Mouse (Mus musculus): ENCODE measurements around the gene Trmt1l. TPM values are rescaled to one million over a fixed set of nuclear protein-coding genes. Genes with fewer than 3 reads are reported as not detected.
"Not testable (repeated sequence)": the region's sequence is repeated elsewhere in the genome, so short reads cannot be mapped to it uniquely, and the experiment has no call there.

Trmt1l gene
- 13.3 and 14.7 TPM in 2 replicates for polyA plus RNA-seq (2012; rRNA removed)

DNA sequence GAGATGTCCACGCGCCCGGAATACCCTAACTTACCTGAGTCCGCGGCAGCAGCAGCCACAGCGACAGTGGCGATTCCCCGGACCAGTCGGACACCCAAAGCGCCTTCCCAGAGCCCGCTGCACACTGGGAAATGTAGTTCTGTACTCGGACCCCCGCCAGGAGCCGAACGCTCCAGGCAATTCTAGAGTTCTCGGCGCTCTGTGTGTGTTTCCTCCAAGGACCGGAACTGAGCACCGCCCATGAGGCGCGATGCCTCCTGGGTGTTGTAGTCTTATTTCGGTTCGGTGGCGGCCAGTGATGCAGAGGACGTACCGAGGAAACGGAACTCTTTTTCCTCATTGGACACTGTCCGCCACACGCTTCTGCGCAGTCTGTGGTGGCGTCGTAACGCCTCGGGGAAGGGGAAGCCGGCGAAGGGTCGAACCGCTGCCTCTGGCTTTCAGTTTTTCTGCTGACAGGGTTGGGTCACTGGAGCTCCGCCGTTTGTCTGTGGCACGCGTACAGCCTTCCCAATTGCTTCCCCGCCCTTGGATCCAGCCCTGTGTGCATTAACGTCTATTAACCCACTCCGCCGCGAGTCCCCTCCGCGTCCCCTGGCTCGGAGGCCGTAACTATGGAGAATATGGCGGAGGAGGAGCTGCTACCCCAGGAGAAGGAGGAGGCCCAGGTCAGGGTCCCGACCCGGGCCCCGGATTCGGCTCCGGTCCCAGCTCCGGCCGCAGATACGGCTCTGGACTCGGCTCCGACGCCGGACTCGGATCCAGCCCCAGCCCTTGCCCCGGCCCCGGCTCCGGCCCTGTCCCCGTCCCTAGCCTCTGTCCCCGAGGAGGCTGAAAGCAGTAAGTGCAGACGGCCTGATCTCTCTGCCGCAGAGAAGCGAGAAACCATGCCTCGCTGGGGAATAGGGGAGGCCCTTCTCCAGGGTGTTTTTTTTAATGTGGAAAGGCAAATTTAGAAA lies at the start of gene Trmt1l, which contains the start of gene Swt1:
Gene Trmt1l (plus strand): TSS at position 280 of the 959 bp plus-strand sequence.
Gene Swt1 (minus strand): TSS at position 193 of the 959 bp plus-strand sequence.
- peak; percentile 94 for DNase-seq (ENCODE audit: low read depth)

DNA sequence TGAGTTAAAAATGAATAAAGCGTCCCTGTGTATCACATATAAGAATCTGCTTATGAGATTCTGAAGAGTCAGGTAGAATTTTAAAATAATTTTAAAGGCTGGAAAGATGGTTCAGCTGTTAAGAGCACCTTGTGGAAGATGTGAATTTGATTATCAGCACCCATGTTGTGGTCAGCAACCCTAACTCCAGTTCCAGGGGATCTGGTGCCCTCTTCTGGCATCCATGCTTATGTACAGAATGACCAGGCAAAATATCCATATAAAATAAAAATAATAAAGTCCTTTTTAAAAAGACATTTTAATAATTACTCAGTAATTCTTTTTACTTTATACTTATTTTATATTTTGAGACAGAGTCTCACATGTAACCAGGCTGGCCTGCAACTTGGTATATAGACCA lies 38.3 kb upstream of the Trmt1l start:
- no peak for DNase-seq (ENCODE audit: low read depth)

DNA sequence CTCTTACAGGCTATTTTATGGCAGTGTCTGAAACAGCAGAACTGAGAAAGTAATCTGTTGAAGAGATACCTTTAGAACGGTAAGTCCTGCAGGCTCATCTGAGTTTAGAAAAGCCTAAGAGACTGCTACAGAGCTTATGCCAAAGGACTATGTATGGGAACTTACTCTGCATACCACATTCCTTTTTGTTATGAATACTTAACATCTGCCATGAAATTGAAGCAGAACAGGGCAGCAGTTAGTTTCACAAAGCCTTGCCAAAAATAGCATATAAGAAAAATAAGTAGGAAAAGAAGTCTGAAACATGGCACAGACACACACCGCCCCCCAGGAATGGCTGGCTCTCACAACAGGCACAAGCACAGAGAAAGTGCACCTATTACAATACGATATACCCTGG lies 18.5 kb upstream of the Trmt1l start:
- DNase-seq (ENCODE audit: low read depth) = no peak

DNA sequence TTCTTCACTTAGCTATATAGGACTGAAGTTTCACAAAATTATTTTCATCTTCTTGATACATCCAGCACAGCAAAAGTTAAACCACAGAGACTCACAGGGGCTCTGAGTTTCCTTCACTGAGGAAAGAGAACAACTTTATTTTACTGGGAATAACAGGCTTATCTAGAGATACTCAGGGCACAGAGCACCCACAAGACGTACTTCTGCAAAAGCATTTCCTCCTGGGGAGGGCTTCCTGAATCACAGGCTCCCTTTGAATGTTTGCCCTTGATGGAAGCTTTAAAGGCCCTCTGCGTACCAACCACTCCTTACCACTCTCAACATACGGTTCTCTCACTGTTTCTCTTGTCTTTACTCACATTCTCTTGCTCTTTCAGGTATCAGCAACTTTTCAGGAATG lies 6.2 kb upstream of the Trmt1l start:
- DNase-seq (ENCODE audit: low read depth) = no peak

DNA sequence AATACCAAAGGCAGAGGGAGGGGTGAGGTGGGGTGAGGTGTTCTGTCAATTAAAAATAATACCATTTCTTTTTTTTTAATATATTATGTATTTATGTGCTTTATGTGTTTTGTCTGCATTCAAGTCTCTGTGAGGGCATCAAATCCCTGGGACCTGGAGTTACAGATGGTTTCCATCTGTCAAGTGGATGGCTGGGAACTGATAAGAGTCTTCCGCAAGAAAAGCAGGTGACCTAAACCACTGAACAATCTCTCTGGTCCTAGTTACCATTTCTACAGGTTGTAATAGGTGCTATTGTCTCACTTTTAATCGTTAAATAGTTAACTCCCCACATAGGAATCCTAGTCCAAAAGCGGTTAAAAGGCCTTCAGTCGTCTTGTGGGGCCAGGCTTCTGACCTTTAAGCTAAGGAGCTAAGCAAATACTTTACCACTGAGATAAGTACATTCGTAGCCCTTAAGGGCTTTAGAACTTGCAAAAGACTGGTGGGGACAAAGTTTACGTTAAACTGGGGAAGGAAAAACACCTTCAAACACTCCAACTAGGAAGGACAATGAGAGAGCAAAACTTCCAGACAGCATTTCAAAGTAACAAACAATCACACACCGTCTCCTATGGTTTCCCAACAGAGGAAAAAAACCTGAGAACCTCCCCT lies 1.3 kb upstream of the Trmt1l start:
- DNase-seq (ENCODE audit: low read depth) = no peak

DNA sequence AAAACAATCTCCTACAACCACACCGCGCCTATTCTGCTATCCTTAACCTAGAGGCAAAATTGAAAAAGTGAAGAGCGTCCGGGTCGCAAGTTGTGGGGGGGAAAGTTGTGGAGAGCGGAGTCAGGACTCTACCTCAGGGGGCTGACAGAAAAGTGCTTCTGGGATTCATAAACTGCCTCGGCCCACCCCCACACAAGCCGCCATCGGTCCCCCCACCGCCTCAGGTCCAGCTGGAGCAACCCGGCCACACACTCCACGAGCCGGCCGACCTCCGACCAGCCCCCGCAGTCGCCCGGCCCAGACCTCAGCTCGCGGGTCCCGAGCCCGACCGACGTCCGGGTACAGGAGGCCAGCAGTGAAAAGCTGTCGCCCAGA lies 467 bp upstream of the Trmt1l start:
- no peak for DNase-seq (ENCODE audit: low read depth)

DNA sequence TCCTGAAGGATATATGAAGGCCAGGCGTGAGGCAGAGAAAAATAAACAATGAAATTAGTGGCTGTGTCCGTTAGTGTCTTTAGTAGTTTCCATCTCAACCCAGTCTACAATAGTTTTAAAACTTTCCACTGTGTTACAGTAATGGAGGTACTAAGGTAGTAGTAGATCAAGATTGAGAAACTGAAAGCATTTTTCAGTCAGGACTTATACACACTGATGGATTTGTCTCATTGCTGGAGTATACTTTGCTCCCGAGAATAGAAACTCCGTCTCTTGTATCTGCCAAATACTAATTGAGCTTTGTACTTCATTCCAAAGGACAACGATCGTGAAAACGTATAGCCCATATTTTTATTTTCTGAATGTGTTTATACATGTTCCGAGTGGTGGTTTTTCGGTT lies 974 bp downstream of the Trmt1l start:
- DNase-seq (ENCODE audit: low read depth) = no peak

DNA sequence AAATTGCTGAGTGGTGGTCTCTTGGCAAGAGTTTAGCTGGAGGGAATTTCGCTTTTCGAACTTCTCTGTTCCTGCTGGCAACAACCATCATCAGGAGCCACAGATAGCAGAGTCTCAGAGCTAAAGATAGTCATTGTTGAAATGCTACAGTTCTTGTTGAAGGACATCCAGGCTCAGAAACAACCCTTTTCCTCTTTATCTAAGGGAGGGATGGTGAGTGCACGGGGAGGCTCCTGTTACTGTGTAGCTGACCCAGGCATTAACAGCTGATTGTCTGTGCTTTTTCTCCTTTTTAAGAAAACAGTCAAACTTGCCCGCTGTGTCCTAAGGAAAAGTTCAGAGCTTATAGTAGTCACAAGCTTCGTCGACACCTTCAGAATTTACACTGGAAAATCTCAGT lies 7.1 kb downstream of the Trmt1l start:
- no peak for DNase-seq (ENCODE audit: low read depth)

DNA sequence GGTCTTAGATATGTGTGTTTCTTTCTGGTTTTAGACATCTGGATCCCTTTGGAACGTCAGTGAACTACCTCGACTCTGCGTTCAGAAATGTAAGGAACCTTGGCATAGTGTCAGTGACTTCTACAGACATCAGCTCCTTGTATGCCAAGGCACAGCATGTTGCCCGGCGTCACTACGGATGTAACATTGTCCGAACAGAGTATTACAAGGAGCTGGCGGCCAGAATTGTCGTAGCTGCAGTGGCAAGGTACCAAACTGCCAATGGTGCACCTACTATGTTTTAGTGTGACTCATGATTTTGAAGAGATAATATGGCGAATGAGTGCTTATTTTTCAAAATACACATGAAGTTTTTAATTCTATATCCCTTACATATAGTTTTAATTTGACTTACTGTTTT lies 21.5 kb downstream of the Trmt1l start:
- DNase-seq (ENCODE audit: low read depth) = no peak

DNA sequence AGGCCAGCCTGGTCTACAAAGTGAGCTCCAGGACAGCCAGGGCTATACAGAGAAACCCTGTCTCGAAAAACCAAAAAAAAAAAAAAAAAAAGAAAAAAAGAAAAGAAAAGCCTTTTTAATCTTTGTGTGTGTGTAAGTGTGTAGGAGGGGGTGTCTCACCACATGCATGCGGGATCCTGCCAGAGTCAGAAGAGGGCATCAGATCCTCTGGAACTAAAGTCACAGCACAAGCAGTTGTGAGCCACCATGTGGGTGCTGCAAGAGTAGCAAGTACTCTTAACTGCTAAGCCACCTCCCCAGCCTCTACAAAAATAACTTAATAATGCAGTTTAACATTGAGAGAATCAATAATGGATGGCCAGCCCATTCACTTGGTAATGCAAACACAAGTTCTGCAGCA lies 22.5 kb downstream of the Trmt1l start:
- DNase-seq (ENCODE audit: low read depth) = no peak

DNA sequence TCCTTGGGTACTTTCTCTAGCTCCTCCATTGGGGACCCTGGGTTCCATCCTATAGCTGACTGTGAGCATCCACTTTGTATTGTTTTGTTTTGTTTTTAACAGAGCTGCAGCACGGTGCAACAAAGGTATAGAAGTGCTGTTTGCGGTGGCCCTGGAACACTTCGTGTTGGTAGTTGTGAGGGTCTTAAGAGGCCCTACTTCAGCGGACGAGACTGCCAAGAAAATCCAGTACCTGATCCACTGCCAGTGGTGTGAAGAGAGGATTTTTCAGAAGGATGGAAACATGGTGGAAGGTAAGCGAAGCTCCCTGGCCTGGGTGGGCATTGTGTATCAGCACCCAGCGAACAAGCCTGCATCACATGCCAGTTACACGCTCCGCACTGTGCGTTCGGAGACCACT lies 23.6 kb downstream of the Trmt1l start:
- no peak for DNase-seq (ENCODE audit: low read depth)

DNA sequence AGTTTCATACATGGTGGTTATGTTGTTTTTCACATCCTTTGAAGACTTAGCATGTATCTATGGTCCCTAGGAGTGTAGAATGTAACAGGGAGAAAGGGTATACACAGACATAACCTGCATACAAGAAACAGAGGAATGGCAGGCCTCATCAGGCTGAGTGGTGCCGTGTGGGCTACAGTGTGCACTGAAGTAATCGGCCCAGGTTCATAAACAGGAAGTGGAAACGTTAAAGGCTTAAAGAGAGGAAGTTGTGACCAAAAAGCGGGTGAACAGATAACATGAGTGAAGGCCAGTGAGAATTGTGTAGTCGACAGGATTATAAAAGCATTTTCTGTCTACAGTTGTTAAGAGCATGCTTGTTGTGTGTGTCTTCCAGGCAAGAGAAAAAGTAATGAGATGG lies 28.7 kb downstream of the Trmt1l start:
- no peak for DNase-seq (ENCODE audit: low read depth)

DNA sequence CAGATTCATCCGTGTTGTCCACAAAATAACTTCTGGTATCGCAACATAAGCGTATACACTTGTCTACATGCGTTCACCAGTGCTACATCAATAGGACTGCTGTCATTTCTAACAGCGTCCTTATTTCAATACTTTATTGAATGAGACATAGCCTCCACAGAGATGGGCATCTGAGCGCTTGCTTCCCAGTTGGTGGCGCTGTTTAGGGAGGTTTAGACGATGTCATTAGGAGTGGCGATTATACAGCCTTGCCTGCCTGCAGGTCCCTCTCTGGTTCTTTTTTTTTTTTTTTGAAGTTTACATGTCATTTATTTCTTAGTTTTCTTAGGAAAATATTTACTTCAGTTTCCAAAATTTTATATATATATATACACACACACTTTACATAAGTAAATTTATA lies 32.9 kb downstream of the Trmt1l start:
- DNase-seq (ENCODE audit: low read depth) = no peak

DNA sequence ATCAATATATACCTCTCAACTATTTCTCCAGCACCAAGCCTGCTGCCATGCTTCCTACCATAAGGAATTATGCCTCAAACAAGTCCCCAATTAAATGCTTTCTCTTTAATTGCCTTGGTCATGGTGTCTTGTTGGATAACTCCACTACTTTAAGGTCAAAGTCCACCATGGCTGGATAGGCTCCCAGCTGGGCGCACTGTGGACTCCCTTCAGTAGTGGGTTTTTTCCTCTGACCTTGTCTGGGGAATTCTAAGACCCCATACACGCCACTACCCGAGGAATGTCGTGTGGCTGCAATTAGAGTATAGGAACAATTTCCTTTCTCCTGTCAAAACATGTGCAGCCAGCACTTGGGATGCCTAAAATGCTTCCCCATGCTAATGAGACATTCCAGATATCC lies 36.6 kb downstream of the Trmt1l start:
- DNase-seq (ENCODE audit: low read depth) = no peak

DNA sequence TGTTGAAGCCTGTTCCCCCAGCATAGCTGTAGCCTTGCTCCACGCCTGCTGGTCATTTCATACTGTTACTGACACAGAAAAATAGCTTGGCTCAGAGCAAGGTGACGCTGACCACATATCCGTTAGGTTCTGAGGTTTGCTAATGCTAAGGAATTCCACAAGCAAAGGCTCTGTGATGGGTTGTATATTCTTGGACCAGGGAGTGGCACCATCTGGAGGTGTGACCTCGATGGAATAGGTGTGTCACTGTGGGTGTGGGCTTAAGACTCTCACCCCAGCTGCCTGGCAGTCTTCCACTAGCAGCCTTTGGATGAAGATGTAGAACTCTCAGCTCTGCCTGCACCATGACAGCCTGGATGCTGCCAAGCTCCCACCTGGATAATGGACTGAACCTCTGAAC lies 38.2 kb downstream of the Trmt1l start:
- DNase-seq (ENCODE audit: low read depth) = no peak

DNA sequence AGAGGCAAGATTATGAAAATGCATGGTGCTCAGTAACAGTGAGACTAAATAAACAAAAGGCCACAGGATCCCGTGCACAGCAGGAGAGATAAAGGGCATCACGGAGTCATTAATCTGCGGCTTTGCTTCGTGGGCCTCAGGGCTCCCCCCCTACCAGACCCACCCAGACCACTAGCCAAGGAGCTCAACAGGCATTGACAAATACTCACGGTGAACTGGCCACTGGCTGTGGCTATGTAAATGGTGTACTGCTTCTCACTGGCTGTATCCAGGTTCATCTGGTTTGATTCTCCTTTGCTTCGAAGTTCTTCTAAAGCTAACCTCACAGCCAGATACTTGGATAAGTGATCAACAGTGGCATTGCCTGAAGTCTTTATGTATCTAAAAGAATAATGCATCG lies 43.1 kb downstream of the Trmt1l start:
- no peak for DNase-seq (ENCODE audit: low read depth)

DNA sequence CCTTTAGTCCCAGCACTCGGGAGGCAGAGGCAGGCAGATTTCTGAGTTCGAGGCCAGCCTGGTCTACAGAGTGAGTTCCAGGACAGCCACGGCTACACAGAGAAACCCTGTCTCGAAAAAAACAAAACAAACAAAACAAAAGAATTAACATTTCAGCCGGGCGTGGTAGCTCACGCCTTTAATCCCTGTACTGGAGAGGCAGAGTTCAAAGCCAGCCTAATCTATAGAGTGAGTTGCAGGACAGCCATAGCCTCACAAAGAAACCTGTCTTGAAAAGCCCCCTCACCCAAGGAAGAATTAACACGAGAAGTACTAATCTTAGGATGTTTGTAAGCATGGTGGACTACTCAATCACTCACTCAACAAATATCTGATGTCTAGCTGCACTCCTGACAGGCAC lies 44.0 kb downstream of the Trmt1l start:
- not testable (repeated sequence) for DNase-seq (ENCODE audit: low read depth)

DNA sequence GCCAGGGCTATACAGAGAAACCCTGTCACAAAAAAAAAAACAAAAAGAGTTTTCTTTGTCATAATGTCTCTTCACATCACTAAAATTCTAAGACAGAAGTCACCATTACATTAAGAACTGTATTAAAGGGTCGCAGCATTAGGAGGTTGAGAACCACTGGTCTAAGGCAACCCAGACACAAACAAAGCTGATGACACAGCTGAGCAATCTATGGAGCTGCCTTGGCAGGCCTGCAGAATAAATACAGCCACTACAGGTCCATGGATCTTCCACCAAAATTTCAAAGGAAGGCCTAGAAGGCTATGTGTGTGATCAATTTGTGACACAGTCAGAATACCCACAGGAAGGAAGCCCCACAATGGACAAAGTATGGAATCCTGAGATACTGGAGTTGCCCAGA lies 54.2 kb downstream of the Trmt1l start:
- no peak for DNase-seq (ENCODE audit: low read depth)

DNA sequence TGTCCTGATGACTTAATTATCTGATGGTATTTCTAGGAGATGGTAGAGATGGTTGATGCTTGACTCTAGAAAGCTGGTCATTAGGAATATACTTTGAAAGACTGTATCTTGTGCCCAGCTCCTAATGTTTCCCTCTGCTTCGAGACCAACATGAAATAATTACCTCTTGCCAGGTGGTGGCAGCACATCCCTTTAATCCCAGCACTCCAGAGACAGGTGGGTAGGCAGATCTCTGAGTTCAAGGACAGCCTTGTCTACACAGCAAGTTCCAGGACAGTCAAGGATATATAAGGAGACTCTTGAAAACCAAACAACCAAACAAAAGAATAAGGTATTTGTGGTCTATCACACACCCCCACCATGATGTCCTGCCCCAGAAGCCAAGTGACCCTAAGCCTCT lies 55.2 kb downstream of the Trmt1l start:
- DNase-seq (ENCODE audit: low read depth) = no peak

DNA sequence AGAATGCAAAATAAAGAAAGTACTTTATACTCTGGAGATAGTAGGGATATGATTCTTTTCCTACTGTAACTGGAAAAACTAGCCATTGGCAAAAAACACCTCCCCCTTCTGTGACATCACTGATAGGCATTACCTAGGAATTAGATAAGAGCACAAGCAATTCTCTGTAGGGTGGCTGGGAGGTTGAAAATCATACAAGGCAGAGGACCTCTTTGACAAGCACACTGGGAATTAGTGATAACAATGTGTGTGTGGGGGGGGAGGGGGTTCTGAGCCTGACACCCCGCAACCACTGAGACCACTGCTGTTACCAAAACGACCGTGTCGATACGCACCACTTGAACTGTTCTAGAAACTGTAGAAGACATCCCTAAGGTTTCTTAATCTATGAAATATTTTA lies 56.4 kb downstream of the Trmt1l start:
- DNase-seq (ENCODE audit: low read depth) = no peak

DNA sequence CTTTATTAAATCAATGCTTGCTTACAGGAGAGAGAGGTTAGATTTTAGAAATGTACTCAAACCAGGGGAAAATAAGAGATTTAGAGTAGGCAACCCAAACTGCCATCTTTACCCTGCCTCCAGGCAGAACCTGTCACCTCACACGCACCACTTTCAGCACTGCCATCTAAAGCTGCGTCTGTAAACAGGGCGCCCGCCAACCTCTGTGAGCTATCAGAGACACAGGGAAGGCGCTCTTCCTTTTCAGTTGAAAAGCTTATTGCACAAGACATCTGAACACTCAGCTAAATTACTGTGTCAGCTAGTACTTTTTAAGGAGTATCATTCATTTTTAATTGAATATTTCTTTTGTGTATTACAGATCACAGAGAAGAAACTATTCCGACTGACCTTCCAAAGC lies 61.5 kb downstream of the Trmt1l start:
- no peak for DNase-seq (ENCODE audit: low read depth)

DNA sequence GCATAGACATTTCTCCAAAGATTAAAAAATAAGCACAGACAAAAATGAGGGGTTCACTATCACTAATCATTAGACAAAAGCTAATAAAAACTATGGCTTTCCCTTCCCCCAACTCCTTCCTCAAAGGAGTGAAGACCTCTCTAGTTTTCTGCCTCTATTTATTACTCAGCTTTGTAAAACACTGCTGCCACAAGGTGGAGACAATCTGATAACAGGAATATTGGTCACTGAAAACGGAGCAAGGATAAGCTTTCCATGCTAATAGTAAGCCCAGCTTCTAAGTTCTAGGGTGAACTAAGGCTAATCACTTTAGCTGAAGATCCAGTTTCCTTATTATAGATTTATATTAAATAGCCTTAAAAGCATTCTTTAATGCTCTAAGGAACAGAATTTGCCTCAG lies 64.1 kb downstream of the Trmt1l start:
- DNase-seq (ENCODE audit: low read depth) = no peak

DNA sequence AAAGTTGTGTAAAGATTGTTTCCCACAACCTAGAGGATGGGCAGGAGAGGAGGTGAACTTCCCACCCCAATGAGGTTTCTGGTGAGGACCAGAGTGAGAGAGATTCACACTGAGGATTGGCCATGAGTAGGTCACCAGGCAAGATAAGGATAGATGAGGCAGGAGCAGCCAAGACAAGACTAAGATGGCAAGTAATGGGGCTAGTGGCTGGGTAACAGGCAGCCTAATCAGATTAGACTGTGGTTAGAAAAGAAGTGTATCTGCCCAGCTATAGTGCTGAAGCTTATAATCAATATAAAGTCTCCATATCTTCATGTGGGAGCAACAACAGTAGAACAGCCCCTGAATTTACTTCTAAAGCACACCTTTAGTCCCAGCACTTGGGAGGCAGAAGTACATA lies 65.5 kb downstream of the Trmt1l start:
- DNase-seq (ENCODE audit: low read depth) = no peak

Measured in gonadal fat pad, adult 2 months (tissue).